Mouse (Mus musculus): ENCODE results near the gene Plin4. TPM values are rescaled to one million over a fixed set of nuclear protein-coding genes. Genes with fewer than 3 reads are reported as not detected.
A peak's percentile ranks its signal among the peaks of the same experiment; 100 is the strongest.

The Plin4 gene
- polyA plus RNA-seq, 1 experiment from 2014 or later = 0.12 TPM

DNA sequence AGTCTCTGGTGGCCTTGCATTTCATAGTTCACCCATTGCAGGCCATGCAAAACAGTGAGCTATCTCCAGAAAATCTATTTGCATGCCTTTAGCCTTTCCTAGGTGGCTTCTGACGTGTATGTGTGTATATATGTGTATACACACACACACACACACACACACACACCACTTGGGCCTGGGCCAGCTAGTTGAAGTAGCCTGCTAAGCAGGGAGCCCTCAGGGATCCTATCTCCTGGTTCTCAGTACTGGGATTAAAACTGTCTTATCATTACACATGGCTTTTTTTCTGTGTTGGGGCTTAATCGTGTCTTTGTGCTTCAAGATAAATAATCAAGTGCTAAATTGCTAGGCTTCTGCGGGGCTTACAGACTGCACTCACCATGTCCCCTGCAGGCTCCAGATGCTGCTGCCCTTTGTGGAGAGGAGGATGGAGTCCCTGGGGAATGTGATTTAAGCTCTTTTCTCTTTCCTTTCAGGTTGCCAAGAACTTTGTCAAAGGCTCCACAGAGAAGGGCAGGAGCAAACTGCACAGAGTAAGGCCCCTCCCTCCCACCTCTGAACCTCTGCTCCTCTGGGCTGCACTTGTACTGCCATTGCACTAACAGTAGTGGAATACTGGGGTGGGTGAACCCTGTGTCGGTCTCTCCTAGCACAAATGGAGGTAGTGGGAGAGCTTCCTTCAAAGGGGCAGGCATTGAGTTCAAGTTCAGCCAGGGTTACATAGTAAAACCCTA lies 53.5 kb downstream of the Plin4 start:
- DNase-seq (ENCODE audit: low spot score) = no peak
- 65% methylated on average over 4 of the region's 4 CpGs for WGBS
- Histone ChIP-seq H3K27ac (0 out of 2 replicates have a peak overlapping the region, but pooled peaks have one; percentile 14), H3K36me3 (replicated peaks; ENCODE audit: control insufficient read depth, insufficient read depth) (peaks cover 19% of the 10 kb centered on the region), H3K4me1 (replicated peaks; ENCODE audit: control insufficient read depth, insufficient read depth, low read length) (no peaks in the 10 kb centered on the region), H3K4me3 (replicated peaks; ENCODE audit: low read length) (no peak overlapping the region), H3K9me3 (ENCODE audit: control insufficient read depth, low read length) (no peaks in the 10 kb centered on the region), H3K27me3 (ENCODE audit: control insufficient read depth, insufficient read depth, low read length) (no peaks in the 10 kb centered on the region), H3K9ac (no peak overlapping the region), H3K4me2 (replicated peaks) (no peak overlapping the region)
- ATAC-seq (ENCODE audit: low FRiP score) = peak; percentile 27; the same call in 1 of the 2 replicates

DNA sequence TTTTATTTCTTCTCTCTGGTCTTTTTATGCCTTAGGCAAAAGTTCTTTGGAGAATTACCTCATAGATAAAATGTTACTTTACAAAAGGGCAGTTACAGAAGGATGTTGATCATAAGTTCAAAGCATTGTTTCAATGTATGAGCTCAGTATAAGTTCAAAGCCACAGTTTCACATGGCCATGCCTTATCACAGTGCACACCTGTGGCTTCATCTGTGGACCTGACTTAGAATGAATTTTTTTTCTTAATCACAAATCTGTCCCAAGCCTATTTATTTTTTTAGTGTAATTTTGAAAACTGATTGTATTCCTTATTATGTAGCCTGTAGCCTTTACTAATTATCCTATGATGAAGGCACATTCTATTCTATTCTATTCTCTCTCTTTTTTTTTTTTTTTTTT lies 54.7 kb downstream of the Plin4 start:
- no peak overlapping the region for H3K4me3 ChIP-seq (replicated peaks; ENCODE audit: low read length)
- H3K27ac ChIP-seq = no peak overlapping the region
- no peak for DNase-seq (ENCODE audit: low spot score)
- no peak overlapping the region for H3K9ac ChIP-seq
- no peaks in the 10 kb centered on the region for H3K27me3 ChIP-seq (ENCODE audit: control insufficient read depth, insufficient read depth, low read length)
- no peaks in the 10 kb centered on the region for H3K9me3 ChIP-seq (ENCODE audit: control insufficient read depth, low read length)
- H3K36me3 ChIP-seq (replicated peaks; ENCODE audit: control insufficient read depth, insufficient read depth) = peaks cover 12% of the 10 kb centered on the region
- H3K4me1 ChIP-seq (replicated peaks; ENCODE audit: control insufficient read depth, insufficient read depth, low read length) = no peaks in the 10 kb centered on the region
- H3K4me2 ChIP-seq (replicated peaks) = no peak overlapping the region
- no peak for ATAC-seq (ENCODE audit: low FRiP score)

DNA sequence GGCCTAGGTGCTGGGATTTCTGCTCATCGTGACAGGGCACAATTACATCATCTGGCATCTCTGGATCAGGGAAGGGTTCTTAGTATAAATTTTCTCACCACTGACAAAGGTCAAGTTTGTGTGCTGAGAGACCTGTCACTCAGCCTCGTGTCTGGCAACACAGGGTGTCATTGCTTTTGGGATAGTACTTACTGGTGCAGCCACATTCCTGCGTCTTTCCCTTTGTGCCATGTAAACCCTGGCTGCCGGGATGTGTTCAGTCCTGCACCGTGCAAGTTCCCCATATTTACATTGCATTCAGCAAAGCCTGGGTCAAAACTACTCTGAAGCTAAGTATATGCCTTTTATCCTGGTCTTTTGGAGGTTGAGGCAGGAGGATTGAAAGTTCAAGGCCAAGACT lies 58.2 kb downstream of the Plin4 start:
- Histone ChIP-seq H3K4me2 (replicated peaks) (no peak overlapping the region), H3K9me3 (ENCODE audit: control insufficient read depth, low read length) (no peaks in the 10 kb centered on the region), H3K27ac (no peak overlapping the region), H3K36me3 (replicated peaks; ENCODE audit: control insufficient read depth, insufficient read depth) (peaks cover 14% of the 10 kb centered on the region; the same call in 1 of the 2 replicates), H3K4me3 (replicated peaks; ENCODE audit: low read length) (no peak overlapping the region), H3K9ac (no peak overlapping the region), H3K4me1 (replicated peaks; ENCODE audit: control insufficient read depth, insufficient read depth, low read length) (no peaks in the 10 kb centered on the region), H3K27me3 (ENCODE audit: control insufficient read depth, insufficient read depth, low read length) (no peaks in the 10 kb centered on the region)
- ATAC-seq (ENCODE audit: low FRiP score) (no peak), DNase-seq (ENCODE audit: low spot score) (no peak)
- WGBS = 90% methylated on average over 5 of the region's 5 CpGs

Other genes starting within 250 kb of the Plin4 start
- gene Zfp119a, start 230.9 kb downstream of the Plin4 start, polyA plus RNA-seq (2014; fragmentation: Nextera tagmentation; extraction: Ambion mirVana) = 11.3 TPM in 2 replicates
- gene Zfp959, start 217.7 kb downstream of the Plin4 start, polyA plus RNA-seq (2014; fragmentation: Nextera tagmentation; extraction: Ambion mirVana) = 14.0 and 16.1 TPM in 2 replicates
- gene Zfp119b, start 160.3 kb downstream of the Plin4 start, polyA plus RNA-seq (2014; fragmentation: Nextera tagmentation; extraction: Ambion mirVana) = 9.4 and 10.5 TPM in 2 replicates
- gene Ebi3, start 157.2 kb downstream of the Plin4 start, polyA plus RNA-seq (2014; fragmentation: Nextera tagmentation; extraction: Ambion mirVana) = 5.6 and 8.1 TPM in 2 replicates
- 15.9 and 18.1 TPM in 2 replicates for gene Yju2, start 150.7 kb downstream of the Plin4 start, polyA plus RNA-seq (2014; fragmentation: Nextera tagmentation; extraction: Ambion mirVana)
- gene Shd, start 139.3 kb downstream of the Plin4 start, polyA plus RNA-seq (2014; fragmentation: Nextera tagmentation; extraction: Ambion mirVana) = 149 and 167 TPM in 2 replicates
- 167 and 175 TPM in 2 replicates for gene Fsd1, start 123.3 kb downstream of the Plin4 start, polyA plus RNA-seq (2014; fragmentation: Nextera tagmentation; extraction: Ambion mirVana)
- 5.6 and 6.0 TPM in 2 replicates for gene Stap2, start 104.2 kb downstream of the Plin4 start, polyA plus RNA-seq (2014; fragmentation: Nextera tagmentation; extraction: Ambion mirVana)
- gene Mpnd, start 104.1 kb downstream of the Plin4 start, polyA plus RNA-seq (2014; fragmentation: Nextera tagmentation; extraction: Ambion mirVana) = 146 and 151 TPM in 2 replicates
- 91.1 and 94.1 TPM in 2 replicates for gene Sh3gl1, start 73.2 kb downstream of the Plin4 start, polyA plus RNA-seq (2014; fragmentation: Nextera tagmentation; extraction: Ambion mirVana)
- gene Chaf1a, start 69.4 kb downstream of the Plin4 start, polyA plus RNA-seq (2014; fragmentation: Nextera tagmentation; extraction: Ambion mirVana) = 3.1 and 3.6 TPM in 2 replicates
- 72.0 and 75.6 TPM in 2 replicates for gene Ubxn6, start 34.8 kb downstream of the Plin4 start, polyA plus RNA-seq (2014; fragmentation: Nextera tagmentation; extraction: Ambion mirVana)
- 95.0 and 98.1 TPM in 2 replicates for gene Hdgfl2, start 30.2 kb downstream of the Plin4 start, polyA plus RNA-seq (2014; fragmentation: Nextera tagmentation; extraction: Ambion mirVana)
- gene Plin5, start 7.8 kb upstream of the Plin4 start, polyA plus RNA-seq (2014; fragmentation: Nextera tagmentation; extraction: Ambion mirVana) = 1.9 and 2.1 TPM in 2 replicates
- gene Lrg1, start 12.2 kb upstream of the Plin4 start, polyA plus RNA-seq (2014; fragmentation: Nextera tagmentation; extraction: Ambion mirVana) = 0.19 and 0.20 TPM in 2 replicates
- gene Sema6b, start 30.5 kb upstream of the Plin4 start, polyA plus RNA-seq (2014; fragmentation: Nextera tagmentation; extraction: Ambion mirVana) = 18.3 and 20.5 TPM in 2 replicates
- gene Tnfaip8l1, start 52.7 kb upstream of the Plin4 start, polyA plus RNA-seq (2014; fragmentation: Nextera tagmentation; extraction: Ambion mirVana) = 8.4 and 9.9 TPM in 2 replicates
- gene Mydgf, start 74.1 kb upstream of the Plin4 start, polyA plus RNA-seq (2014; fragmentation: Nextera tagmentation; extraction: Ambion mirVana) = 67.8 and 70.8 TPM in 2 replicates
- gene Dpp9, start 109.1 kb upstream of the Plin4 start, polyA plus RNA-seq (2014; fragmentation: Nextera tagmentation; extraction: Ambion mirVana) = 23.4 and 26.2 TPM in 2 replicates
- gene Fem1a, start 147.0 kb upstream of the Plin4 start, polyA plus RNA-seq (2014; fragmentation: Nextera tagmentation; extraction: Ambion mirVana) = 21.0 and 21.8 TPM in 2 replicates
- gene Ticam1, start 167.0 kb upstream of the Plin4 start, polyA plus RNA-seq (2014; fragmentation: Nextera tagmentation; extraction: Ambion mirVana) = 1.4 and 1.5 TPM in 2 replicates
- gene Plin3, start 183.1 kb upstream of the Plin4 start, polyA plus RNA-seq (2014; fragmentation: Nextera tagmentation; extraction: Ambion mirVana) = 13.9 and 16.4 TPM in 2 replicates
- gene Arrdc5, start 190.5 kb upstream of the Plin4 start, polyA plus RNA-seq (2014; fragmentation: Nextera tagmentation; extraction: Ambion mirVana) = not detected in 2 replicates
- gene Uhrf1, start 193.5 kb upstream of the Plin4 start, polyA plus RNA-seq (2014; fragmentation: Nextera tagmentation; extraction: Ambion mirVana) = 14.1 and 15.9 TPM in 2 replicates
- 62.2 and 64.3 TPM in 2 replicates for gene Kdm4b, start 216.3 kb upstream of the Plin4 start, polyA plus RNA-seq (2014; fragmentation: Nextera tagmentation; extraction: Ambion mirVana)

All from hindbrain, embryonic 14.5 days (tissue).